Mouse (Mus musculus) stomach, postnatal 0 days (tissue): ENCODE measurements at regions not wholly inside any gene's neighbourhood (a gene's known extent, or its start where the extent isn't known, plus 50 kb on each side); places are given as distances from the start of the nearest gene placed in this dataset.

Experiments
- ATAC-seq: fragments of 200-750 bp; cut with Nextera tagmentation; 2 replicates; pipeline ENCODE4 v1.8.0; 2017; ENCODE audit not compliant: low FRiP score, low TSS enrichment
- DNase-seq: peaks from one replicate; pipeline ENCODE4 v3.0.0-alpha.2; 2016; ENCODE audit warnings: low spot score
- H3K27ac ChIP-seq: fragments of 300-500 bp; sonication (generic); replicated peaks from 2 replicates; pipeline ENCODE4 v1.5.1; 2014; ENCODE audit warnings: mild to moderate bottlenecking, control low read depth
- H3K27me3 ChIP-seq: fragments of 300-500 bp; sonication (generic); 2 replicates; pipeline ENCODE4 v1.6.1; 2014; ENCODE audit warnings: low read length; ENCODE audit not compliant: control insufficient read depth, insufficient read depth
- H3K36me3 ChIP-seq: fragments of 300-500 bp; sonication (generic); 2 replicates; pipeline ENCODE4 v1.6.1; 2014; ENCODE audit warnings: low read length, mixed read lengths; ENCODE audit not compliant: control insufficient read depth, insufficient read depth
- H3K4me1 ChIP-seq: fragments of 300-500 bp; sonication (generic); replicated peaks from 2 replicates; pipeline ENCODE4 v1.6.1; 2014; ENCODE audit warnings: antibody characterized with exemption; ENCODE audit not compliant: control insufficient read depth, insufficient read depth
- H3K4me2 ChIP-seq: fragments of 300-500 bp; sonication (generic); replicated peaks from 2 replicates; pipeline ENCODE4 v1.6.1; 2014; ENCODE audit warnings: low read depth, mild to moderate bottlenecking, control low read depth, moderate library complexity
- H3K4me3 ChIP-seq: fragments of 300-500 bp; sonication (generic); 2 replicates; pipeline ENCODE4 v1.5.1; 2014; ENCODE audit warnings: low read depth, low read length, control low read depth
- H3K9ac ChIP-seq: fragments of 300-500 bp; sonication (generic); 2 replicates; pipeline ENCODE4 v1.6.1; 2014; ENCODE audit warnings: mild to moderate bottlenecking, low read length, control low read depth, mixed read lengths
- H3K9me3 ChIP-seq: fragments of 300-500 bp; sonication (generic); 2 replicates; pipeline ENCODE4 v1.6.1; 2016; ENCODE audit warnings: low read length; ENCODE audit not compliant: control insufficient read depth
- CTCF ChIP-seq: IDR thresholded peaks from 2 replicates; pipeline ENCODE4 v1.5.1; 2016; ENCODE audit warnings: antibody characterized with exemption, low read depth, mild to moderate bottlenecking, moderate library complexity
- EP300 ChIP-seq: optimal IDR thresholded peaks from 2 replicates; pipeline ENCODE3; 2016; ENCODE audit warnings: antibody characterized with exemption
- WGBS: fragments of 180-500 bp; shearing (Covaris S2); extraction: QIAGEN DNeasy Blood & Tissue Kit; methylation state at CpG from one replicate; pipeline ENCODE4 v1.1.7; 2014; 5-methylcytosine and 5-hydroxymethylcytosine counted together

GRCm38 (mm10) chr12:106729686-106730085 lies 719.7 kb downstream of the Vrk1 start:
- no peak overlapping the region for H3K27ac ChIP-seq

DNA sequence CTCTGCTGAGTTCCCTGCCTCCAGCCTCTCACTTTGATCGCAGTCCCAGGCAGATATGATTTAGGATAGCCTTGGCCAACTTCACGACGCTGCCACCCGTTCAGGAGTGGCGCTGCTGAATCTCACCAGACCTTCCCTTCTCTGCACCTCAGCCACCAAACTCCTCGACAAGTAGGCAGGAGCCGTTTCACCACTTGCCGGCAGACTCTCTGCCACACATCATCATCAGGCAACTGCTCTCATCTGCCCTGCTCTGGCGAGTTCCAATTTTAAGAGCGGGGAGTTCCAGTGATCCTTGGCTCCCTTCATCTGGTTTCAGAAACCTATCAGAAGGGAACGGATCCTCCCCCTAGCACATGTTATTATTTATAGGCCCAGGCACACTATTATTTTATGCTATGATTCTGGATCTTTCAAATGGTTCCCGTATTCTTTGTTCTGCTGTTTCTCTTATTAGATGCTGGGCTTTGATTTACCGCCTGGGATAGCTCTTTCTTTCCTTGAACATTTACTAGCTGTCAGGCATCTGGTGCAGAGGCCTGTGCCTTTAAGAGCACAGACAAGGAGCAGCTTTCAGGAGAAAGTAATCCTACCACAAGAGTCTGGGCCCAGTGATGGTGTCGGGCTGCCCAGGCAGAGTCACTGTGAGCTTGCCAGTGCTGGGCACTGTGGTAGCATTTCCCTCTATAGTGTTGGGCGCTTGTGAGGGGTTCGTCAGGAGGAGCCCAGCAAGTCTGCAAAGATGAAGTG lies 722.3 kb downstream of the Vrk1 start:
- no peak for TF ChIP-seq CTCF
- no peak for TF ChIP-seq EP300
- Histone ChIP-seq H3K27ac (no peak overlapping the region), H3K9me3 (no peaks in the 10 kb centered on the region), H3K36me3 (no peaks in the 10 kb centered on the region), H3K4me1 (no peaks in the 10 kb centered on the region), H3K4me3 (no peak overlapping the region), H3K27me3 (no peaks in the 10 kb centered on the region), H3K4me2 (no peak overlapping the region), H3K9ac (no peak overlapping the region)
- ATAC-seq (no peak), DNase-seq (no peak)
- WGBS = 74% methylated on average over 16 of the region's 16 CpGs

More at GRCm38 (mm10) chr12:106729686-106730085, 719.7 kb downstream of the Vrk1 start:
- H3K9ac ChIP-seq = no peak overlapping the region
- H3K27me3 ChIP-seq = no peaks in the 10 kb centered on the region
- WGBS = 75% methylated on average over 5 of the region's 5 CpGs
- TF ChIP-seq CTCF = no peak
- ATAC-seq (no peak), DNase-seq (no peak)
- H3K4me3 ChIP-seq = no peak overlapping the region
- no peaks in the 10 kb centered on the region for H3K4me1 ChIP-seq
- H3K9me3 ChIP-seq = no peaks in the 10 kb centered on the region
- H3K36me3 ChIP-seq = no peaks in the 10 kb centered on the region
- no peak overlapping the region for H3K4me2 ChIP-seq

DNA sequence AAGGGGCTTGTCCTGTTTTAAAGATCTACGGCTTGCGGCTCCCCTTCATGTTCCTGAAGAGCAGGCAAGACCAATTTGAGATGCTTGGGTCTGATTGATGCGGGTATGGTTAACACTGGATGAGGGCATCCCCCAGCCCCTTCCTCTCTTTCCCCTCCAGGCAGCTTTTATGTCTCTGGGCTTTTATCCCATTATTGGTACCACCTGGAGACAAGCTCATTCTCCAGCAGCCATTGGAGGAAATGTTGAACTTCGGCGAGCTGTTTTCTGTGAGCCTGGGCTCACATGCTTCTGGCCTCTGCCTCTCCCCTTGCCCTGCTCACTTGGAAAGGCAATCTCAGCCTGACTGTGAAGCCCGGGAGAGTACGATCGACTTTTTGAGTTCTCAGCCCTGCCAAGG lies 738.7 kb downstream of the Vrk1 start:
- TF ChIP-seq EP300 (no peak), CTCF (no peak)
- no peak overlapping the region for H3K4me3 ChIP-seq
- no peaks in the 10 kb centered on the region for H3K27me3 ChIP-seq
- H3K9me3 ChIP-seq = no peaks in the 10 kb centered on the region
- H3K4me1 ChIP-seq = no peaks in the 10 kb centered on the region
- no peak for ATAC-seq
- 87% methylated on average over 8 of the region's 8 CpGs for WGBS
- no peaks in the 10 kb centered on the region for H3K36me3 ChIP-seq
- no peak overlapping the region for H3K9ac ChIP-seq
- H3K27ac ChIP-seq = no peak overlapping the region
- H3K4me2 ChIP-seq = no peak overlapping the region
- no peak for DNase-seq

GRCm38 (mm10) chr12:106763552-106763951 lies 724.9 kb upstream of the 3110018I06Rik start:
- H3K27me3 ChIP-seq = no peaks in the 10 kb centered on the region
- DNase-seq (no peak), ATAC-seq (no peak)
- H3K27ac ChIP-seq = no peak overlapping the region
- H3K4me1 ChIP-seq = no peaks in the 10 kb centered on the region
- no peaks in the 10 kb centered on the region for H3K36me3 ChIP-seq
- no peak overlapping the region for H3K4me3 ChIP-seq
- TF ChIP-seq CTCF (no peak), EP300 (no peak)
- H3K9me3 ChIP-seq = no peaks in the 10 kb centered on the region
- no peak overlapping the region for H3K9ac ChIP-seq
- WGBS = 70% methylated on average over 7 of the region's 7 CpGs
- H3K4me2 ChIP-seq = no peak overlapping the region

DNA sequence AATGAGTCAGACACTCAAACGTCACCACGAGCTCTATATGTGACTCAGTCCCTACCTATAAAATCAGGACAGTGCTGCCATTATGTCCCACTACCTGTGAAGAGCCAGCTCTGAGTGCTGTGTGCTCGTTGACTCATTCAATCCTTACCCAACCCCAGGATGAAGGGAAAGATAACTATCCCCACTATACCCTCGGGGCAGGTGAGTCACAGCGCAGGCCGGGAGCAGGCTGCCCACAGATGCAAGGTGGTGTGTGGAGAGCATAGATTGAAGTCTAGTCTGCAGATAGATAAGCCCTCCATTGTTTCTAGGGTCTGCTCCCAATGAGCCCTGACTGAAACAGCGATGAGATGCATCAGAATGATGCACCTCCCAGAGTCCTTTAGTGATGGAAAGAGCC lies 723.9 kb upstream of the 3110018I06Rik start:
- Histone ChIP-seq H3K9me3 (no peaks in the 10 kb centered on the region), H3K4me2 (no peak overlapping the region), H3K36me3 (no peaks in the 10 kb centered on the region), H3K4me3 (no peak overlapping the region), H3K4me1 (no peaks in the 10 kb centered on the region), H3K27ac (no peak overlapping the region), H3K27me3 (no peaks in the 10 kb centered on the region), H3K9ac (no peak overlapping the region)
- ATAC-seq (no peak), DNase-seq (no peak)
- 67% methylated on average over 7 of the region's 7 CpGs for WGBS
- TF ChIP-seq CTCF = no peak

DNA sequence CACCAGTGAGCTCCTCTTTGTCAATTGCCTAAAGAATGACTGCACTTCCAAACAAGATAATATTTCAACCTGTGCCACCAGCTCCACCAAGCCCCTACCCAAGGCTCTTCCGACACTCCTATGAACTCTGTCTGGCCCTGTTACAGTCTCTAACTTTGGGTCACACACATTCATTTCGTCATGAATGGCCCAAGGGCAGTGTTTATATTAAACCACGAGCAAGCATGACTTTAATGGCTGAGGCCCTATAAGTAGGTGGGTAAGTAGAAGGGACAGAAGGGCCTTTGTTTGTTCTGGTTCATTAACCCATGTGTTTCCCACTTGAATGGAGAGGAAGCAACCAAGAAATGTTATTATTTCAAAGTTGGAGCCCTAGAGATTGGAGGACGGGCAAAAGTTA lies 714.9 kb upstream of the 3110018I06Rik start:
- no peaks in the 10 kb centered on the region for H3K36me3 ChIP-seq
- H3K4me1 ChIP-seq = no peaks in the 10 kb centered on the region
- no peak overlapping the region for H3K4me3 ChIP-seq
- H3K9me3 ChIP-seq = no peaks in the 10 kb centered on the region
- no peak overlapping the region for H3K27ac ChIP-seq
- DNase-seq (no peak), ATAC-seq (no peak)
- 38% methylated on average over 4 of the region's 4 CpGs for WGBS
- H3K9ac ChIP-seq = no peak overlapping the region
- H3K27me3 ChIP-seq = no peaks in the 10 kb centered on the region
- no peak overlapping the region for H3K4me2 ChIP-seq
- no peak for TF ChIP-seq CTCF
- TF ChIP-seq EP300 = no peak
